In the genomic region with DNA sequence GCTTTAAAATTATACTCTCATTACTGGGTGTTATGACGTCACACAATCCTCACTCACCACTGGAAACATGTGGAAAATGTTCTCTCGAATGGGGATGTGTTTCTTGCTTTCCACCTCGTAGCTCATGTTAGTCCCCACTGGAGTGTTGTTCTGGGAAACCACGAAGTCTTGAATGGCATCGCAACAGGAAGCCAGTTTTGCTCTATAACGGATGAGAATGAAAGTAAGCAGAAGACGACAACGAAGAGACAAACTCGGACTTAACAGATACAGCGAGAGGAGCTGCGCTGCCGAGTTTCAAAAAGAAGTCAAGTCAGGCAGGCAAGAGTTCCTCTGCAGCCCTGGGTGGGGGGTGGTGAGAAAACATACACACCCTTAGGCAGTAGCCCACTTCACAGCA, we compare ENCODE assay signal across 19 mouse cellular contexts.
DNase-seq lines count a peak whose midpoint lies in the region; TF ChIP-seq lines count a peak whose summit lies in the region.
"Had no signal": no experiment of that assay in that cellular context is flagged by ENCODE, and none has a peak within 500 bp of the region (broad histone marks: within the 10 kb centered on the region; RNA-seq: fewer than 3 reads in every experiment).

No protein-coding gene starts in this region.

- WGBS in thymus, adult 2 months: 16% methylated on average over 12 of the region's 12 CpGs
- whole genome bisulfite sequencing in kidney, adult 2 months: 89% methylated on average over 12 of the region's 12 CpGs

- H3K4me3 ChIP-seq in thymus, adult 2 months (ENCODE audit: control insufficient read depth, insufficient read depth, low read length): peak overlapping the region; percentile 50
- no peak overlapping the region for H3K4me3 ChIP-seq in kidney, adult 2 months (ENCODE audit: insufficient read depth, low read depth, low read length)
- H3K4me3 ChIP-seq: forebrain, embryonic 13.5 days; heart, adult 2 months; heart, embryonic 15.5 days; hindbrain, embryonic 15.5 days; limb, embryonic 15.5 days; liver, embryonic 15.5 days; stomach, embryonic 15.5 days had no signal

- H3K36me3 ChIP-seq in thymus, adult 2 months (ENCODE audit: control insufficient read depth, insufficient read depth, low read length): no peaks in the 10 kb centered on the region
- no peaks in the 10 kb centered on the region for H3K36me3 ChIP-seq in kidney, adult 2 months (ENCODE audit: control insufficient read depth, insufficient read depth, low read length)
- H3K36me3 ChIP-seq: G1E; heart, embryonic 15.5 days; hindbrain, embryonic 15.5 days; limb, embryonic 15.5 days; liver, embryonic 15.5 days; stomach, embryonic 15.5 days had no signal

- no peaks in the 10 kb centered on the region for H3K27me3 ChIP-seq in thymus, adult 2 months (ENCODE audit: control insufficient read depth, insufficient read depth, low read length)
- no peaks in the 10 kb centered on the region for H3K27me3 ChIP-seq in kidney, adult 2 months (replicated peaks; ENCODE audit: control insufficient read depth, insufficient read depth, low read length)
- H3K27me3 ChIP-seq: forebrain, embryonic 13.5 days; heart, embryonic 15.5 days; hindbrain, embryonic 15.5 days; limb, embryonic 15.5 days; liver, embryonic 15.5 days; stomach, embryonic 15.5 days had no signal

- peak; percentile 11 for DNase-seq in thymus, adult 2 months
- DNase-seq in thymus, adult 18-20 months: no peak
- peak; percentile 29 for DNase-seq in R1 (ENCODE audit: low read depth, low spot score)
- DNase-seq in induced T-regulatory cell, adult 2 months (ENCODE audit: low read depth): peak; percentile 56
- no peak for DNase-seq in kidney, adult 2 months
- no peak for DNase-seq in cerebellum, postnatal 25 days
- DNase-seq in frontal cortex, adult 2 months (ENCODE audit: extremely low spot score in 1 of 2, low spot score in 1 of 2): no peak
- DNase-seq: adrenal gland, adult 2 months; cerebellum, adult 11 months; gastrocnemius, postnatal 14 days; layer of hippocampus, postnatal 36 days had no signal

- H3K4me1 ChIP-seq in thymus, adult 2 months (replicated peaks; ENCODE audit: control insufficient read depth, insufficient read depth, low read length): no peaks in the 10 kb centered on the region
- H3K4me1 ChIP-seq in kidney, adult 2 months (ENCODE audit: control insufficient read depth, insufficient read depth, low read length): peaks cover 3% of the 10 kb centered on the region; the same call in 1 of the 2 replicates
- H3K4me1 ChIP-seq: forebrain, embryonic 13.5 days; heart, embryonic 15.5 days; hindbrain, embryonic 15.5 days; limb, embryonic 15.5 days; liver, embryonic 15.5 days; stomach, embryonic 15.5 days had no signal

- no peak overlapping the region; the same call in 1 of the 2 replicates for H3K27ac ChIP-seq in thymus, adult 2 months (ENCODE audit: control insufficient read depth, insufficient read depth, low read length)
- H3K27ac ChIP-seq in kidney, adult 2 months (ENCODE audit: insufficient read depth, low read depth, low read length): no peak overlapping the region
- H3K27ac ChIP-seq: forebrain, embryonic 13.5 days; heart, adult 2 months; heart, embryonic 15.5 days; hindbrain, embryonic 15.5 days; limb, embryonic 15.5 days; liver, embryonic 15.5 days; stomach, embryonic 15.5 days had no signal

- no peak for TF ChIP-seq POLR2A in thymus, adult 2 months (IDR thresholded peaks at IDR 0.05; ENCODE audit: control insufficient read depth, extremely low read depth, insufficient read depth, low read length, poor library complexity)
- no peak for TF ChIP-seq POLR2A in kidney, adult 2 months (IDR thresholded peaks at IDR 0.05; ENCODE audit: low read depth, low read length)

- TF ChIP-seq CTCF in thymus, adult 2 months (IDR thresholded peaks at IDR 0.05; ENCODE audit: borderline replicate concordance, control insufficient read depth, extremely low read depth, insufficient read depth, low read length, poor library complexity): no peak
- no peak for TF ChIP-seq CTCF in kidney, adult 2 months (conservative IDR thresholded peaks at IDR 0.05; ENCODE audit: insufficient read depth, insufficient read length, low read depth, low read length)

Comparison
In these comparisons a context has a peak if more than half of its experiments do, and no peak if none do; other contexts are left out.
1. DNase-seq: peak in thymus, adult 2 months (single experiment), R1 (single experiment) and induced T-regulatory cell, adult 2 months (single experiment); none in thymus, adult 18-20 months (0 of 2), kidney, adult 2 months (single experiment), cerebellum, postnatal 25 days (0 of 2) and frontal cortex, adult 2 months (0 of 2).